Mouse (Mus musculus) E14TG2a.4 (cell line): ENCODE data around the gene 1700061G19Rik.

Experiments
- CTCF ChIP-seq: conservative IDR thresholded peaks from 2 replicates; pipeline ENCODE4 v1.5.1; 2014; ENCODE audit warnings: low read length
- NANOG ChIP-seq: IDR thresholded peaks from 2 replicates; pipeline ENCODE4 v1.6.1; 2014; ENCODE audit warnings: borderline replicate concordance, low read length, mixed read lengths
- POU5F1 ChIP-seq: IDR thresholded peaks from 2 replicates; pipeline ENCODE4 v1.6.1; 2014; ENCODE audit warnings: low read length, borderline replicate concordance

DNA sequence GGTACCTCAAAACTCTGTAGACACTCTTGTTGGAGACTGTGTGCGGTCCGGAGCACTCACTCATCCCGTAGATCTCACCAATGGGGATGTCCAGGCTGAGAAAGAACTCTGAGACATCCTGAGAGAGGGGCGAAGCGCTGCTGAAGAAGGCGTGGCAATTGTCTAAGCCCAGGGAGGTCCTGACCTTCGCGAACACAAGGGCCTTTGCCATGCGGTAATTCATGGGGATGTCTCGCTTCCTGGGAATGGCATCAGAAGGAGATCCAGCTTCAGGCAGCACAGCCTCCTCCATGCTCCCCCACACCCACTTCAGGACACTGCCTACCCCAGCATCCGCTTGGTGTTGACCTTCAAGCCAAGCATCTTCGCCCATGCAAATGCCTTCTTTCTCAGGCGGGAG is 25.6 kb upstream of the 1700061G19Rik start:
- TF ChIP-seq CTCF, result no peak
- TF ChIP-seq NANOG, result no peak
- TF ChIP-seq POU5F1, result no peak
